In the genomic region with DNA sequence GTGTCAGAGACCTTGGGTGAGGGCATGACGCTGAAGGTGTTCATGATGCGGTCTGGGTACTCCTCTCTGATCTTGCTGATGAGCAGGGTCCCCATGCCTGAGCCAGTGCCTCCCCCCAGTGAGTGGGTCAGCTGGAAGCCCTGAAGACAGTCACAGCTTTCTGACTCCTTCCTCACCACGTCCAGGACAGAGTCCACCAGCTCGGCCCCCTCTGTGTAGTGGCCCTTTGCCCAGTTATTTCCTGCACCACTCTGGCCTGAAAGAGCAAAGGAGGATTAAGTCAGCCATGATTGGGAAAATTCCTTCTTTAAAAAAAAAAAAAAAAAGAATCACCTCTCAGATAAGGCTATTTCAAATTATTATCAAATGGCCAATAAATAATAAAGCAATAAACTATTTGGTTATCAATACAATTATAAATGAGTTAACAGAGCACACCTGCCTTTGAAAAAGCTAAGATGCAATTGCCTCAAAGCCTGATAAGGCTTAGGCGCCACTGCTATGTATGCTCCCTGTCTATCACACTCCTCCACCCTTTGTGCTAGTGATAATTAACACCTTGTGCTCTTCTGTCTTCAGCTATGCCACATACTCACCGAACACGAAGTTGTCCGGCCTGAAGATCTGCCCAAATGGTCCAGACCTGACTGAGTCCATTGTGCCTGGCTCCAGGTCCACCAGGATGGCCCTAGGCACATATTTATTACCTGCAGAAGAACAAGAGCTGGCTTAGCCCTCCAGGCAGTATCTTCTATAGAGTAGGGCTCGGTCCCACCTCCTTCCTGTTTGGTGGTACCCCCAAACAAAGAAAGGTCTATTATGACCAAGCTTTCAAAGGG, we compare ENCODE assay signal across 8 mouse cellular contexts. TPM values are rescaled to one million over a fixed set of nuclear protein-coding genes. Genes with fewer than 3 reads are reported as not detected.
DNase-seq lines count a peak whose midpoint lies in the region; ATAC-seq and TF ChIP-seq lines count a peak whose summit lies in the region.

No protein-coding gene starts in this region.

- peak overlapping the region; percentile 99 for H3K9ac ChIP-seq in forebrain, embryonic 14.5 days (ENCODE audit: low read length)

- peak overlapping the region; percentile 100 for H3K27ac ChIP-seq in forebrain, embryonic 14.5 days (ENCODE audit: low read depth, low read length)
- peak overlapping the region; percentile 68 for H3K27ac ChIP-seq in olfactory bulb, adult 2 months (ENCODE audit: insufficient read depth, low read depth, low read length)

- no peaks in the 10 kb centered on the region for H3K36me3 ChIP-seq in megakaryocyte, embryonic 14.5 days (replicated peaks; ENCODE audit: low read length)
- H3K36me3 ChIP-seq in forebrain, embryonic 14.5 days (ENCODE audit: control insufficient read depth, insufficient read depth, low read length): peaks cover 43% of the 10 kb centered on the region

- H3K4me1 ChIP-seq in megakaryocyte, embryonic 14.5 days: peaks cover 39% of the 10 kb centered on the region
- H3K4me1 ChIP-seq in forebrain, embryonic 14.5 days (ENCODE audit: control insufficient read depth, insufficient read depth, low read length): peaks cover 33% of the 10 kb centered on the region
- peaks cover 22% of the 10 kb centered on the region for H3K4me1 ChIP-seq in olfactory bulb, adult 2 months (ENCODE audit: control insufficient read depth, insufficient read depth, low read length)

- TF ChIP-seq POLR2A in olfactory bulb, adult 2 months (IDR thresholded peaks at IDR 0.05; ENCODE audit: insufficient read depth, low read depth, low read length): no peak

- ATAC-seq in megakaryocyte, adult 5-6 weeks (ENCODE audit: poor library complexity, severe bottlenecking): no peak
- no peak for ATAC-seq in forebrain, embryonic 14.5 days
- ATAC-seq in CD4-positive, CD25-positive, alpha-beta regulatory T cell, adult 4 months: no peak

- H3K4me3 ChIP-seq in megakaryocyte, embryonic 14.5 days (replicated peaks): peak overlapping the region; percentile 75
- peak overlapping the region; percentile 91 for H3K4me3 ChIP-seq in forebrain, embryonic 14.5 days (ENCODE audit: low read depth, low read length)
- peak overlapping the region; percentile 46 for H3K4me3 ChIP-seq in olfactory bulb, adult 2 months (ENCODE audit: insufficient read depth, low read depth, low read length)

- H3K9me3 ChIP-seq in megakaryocyte, embryonic 14.5 days: no peaks in the 10 kb centered on the region
- H3K9me3 ChIP-seq in forebrain, embryonic 14.5 days (replicated peaks; ENCODE audit: control insufficient read depth, low read length): no peaks in the 10 kb centered on the region

- TF ChIP-seq CTCF in olfactory bulb, adult 2 months (IDR thresholded peaks at IDR 0.05; ENCODE audit: insufficient read depth, low read depth, low read length): no peak

- H3K4me2 ChIP-seq in forebrain, embryonic 14.5 days (ENCODE audit: low read length): peak overlapping the region; percentile 94

- DNase-seq in forebrain, embryonic 14.5 days (ENCODE audit: low spot score): peak; percentile 34
- DNase-seq in kidney, postnatal 10 days: peak; percentile 58
- DNase-seq in ovary, postnatal 10 days (ENCODE audit: low spot score): no peak
- DNase-seq in cerebellum, adult 9-11 months: no peak

- peaks cover 66% of the 10 kb centered on the region for H3K27me3 ChIP-seq in megakaryocyte, embryonic 14.5 days (replicated peaks)
- H3K27me3 ChIP-seq in forebrain, embryonic 14.5 days (replicated peaks; ENCODE audit: control insufficient read depth, insufficient read depth, low read length): no peaks in the 10 kb centered on the region

- WGBS in forebrain, embryonic 14.5 days: 34% methylated on average over 9 of the region's 9 CpGs
- WGBS in olfactory bulb, adult 2 months: 19% methylated on average over 9 of the region's 9 CpGs

RNA-seq across cellular contexts. Expression of gene Tubb2b, which starts 1.8 kb away (rescaled TPM):
- polyA plus RNA-seq in megakaryocyte, embryonic 14.5 days (2012; ENCODE audit: insufficient read depth, low replicate concordance): 11.0 and 15.6 TPM in 2 replicates
- total RNA-seq in megakaryocyte, adult 5-6 weeks (2015): not detected in 2 replicates
- 0.15 and 0.53 TPM in 2 replicates for total RNA-seq in megakaryocyte, adult 5-6 weeks (2017)
- 670 and 797 TPM in 2 replicates for polyA plus RNA-seq in forebrain, embryonic 14.5 days (2014; fragmentation: Nextera tagmentation; extraction: Ambion mirVana)
- polyA plus RNA-seq in olfactory bulb, adult 2 months (2012; ENCODE audit: insufficient read depth, insufficient read length, low replicate concordance, missing spikeins): not detected in 2 replicates
- polyA plus RNA-seq in CD4-positive, CD25-positive, alpha-beta regulatory T cell, adult 4 months (2017; shearing (Covaris generic)): under 1 TPM; 0.59 to 0.72 TPM

RNA-seq across cellular contexts. Expression of gene Psmg4, which starts 34.3 kb away (rescaled TPM):
- polyA plus RNA-seq in megakaryocyte, embryonic 14.5 days (2012; ENCODE audit: insufficient read depth, low replicate concordance): 32.8 and 36.0 TPM in 2 replicates
- 54.0 and 59.5 TPM in 2 replicates for total RNA-seq in megakaryocyte, adult 5-6 weeks (2015)
- total RNA-seq in megakaryocyte, adult 5-6 weeks (2017): 182 TPM in 2 replicates
- 92.0 and 113 TPM in 2 replicates for polyA plus RNA-seq in forebrain, embryonic 14.5 days (2014; fragmentation: Nextera tagmentation; extraction: Ambion mirVana)
- not detected in 2 replicates for polyA plus RNA-seq in olfactory bulb, adult 2 months (2012; ENCODE audit: insufficient read depth, insufficient read length, low replicate concordance, missing spikeins)
- 10 to 100 TPM; 36.0 to 41.4 TPM for polyA plus RNA-seq in CD4-positive, CD25-positive, alpha-beta regulatory T cell, adult 4 months (2017; shearing (Covaris generic))

RNA-seq across cellular contexts. Expression of gene Tubb2a, which starts 50.7 kb away (rescaled TPM):
- polyA plus RNA-seq in megakaryocyte, embryonic 14.5 days (2012; ENCODE audit: insufficient read depth, low replicate concordance): 95.9 and 122 TPM in 2 replicates
- total RNA-seq in megakaryocyte, adult 5-6 weeks (2015): 11.6 and 12.8 TPM in 2 replicates
- 21.4 and 34.0 TPM in 2 replicates for total RNA-seq in megakaryocyte, adult 5-6 weeks (2017)
- 1,376 and 1,776 TPM in 2 replicates for polyA plus RNA-seq in forebrain, embryonic 14.5 days (2014; fragmentation: Nextera tagmentation; extraction: Ambion mirVana)
- not detected in 2 replicates for polyA plus RNA-seq in olfactory bulb, adult 2 months (2012; ENCODE audit: insufficient read depth, insufficient read length, low replicate concordance, missing spikeins)
- polyA plus RNA-seq in CD4-positive, CD25-positive, alpha-beta regulatory T cell, adult 4 months (2017; shearing (Covaris generic)): 10 to 100 TPM; 17.8 to 20.1 TPM

Comparison
In these comparisons a context has a peak if more than half of its experiments do, and no peak if none do; other contexts are left out.
1. DNase-seq: peak in forebrain, embryonic 14.5 days (single experiment) and kidney, postnatal 10 days (single experiment); none in ovary, postnatal 10 days (single experiment) and cerebellum, adult 9-11 months (single experiment).
2. RNA of gene Psmg4, which starts 34.3 kb away (polyA plus RNA-seq): 92.0 to 113 TPM in forebrain, embryonic 14.5 days, 36.0 to 41.4 TPM in CD4-positive, CD25-positive, alpha-beta regulatory T cell, adult 4 months and 32.8 to 36.0 TPM in megakaryocyte, embryonic 14.5 days; not detected in olfactory bulb, adult 2 months; every median in the first group is over 10 times any median in the second.
3. Peak in every context shown above with its lines, with median percentiles within 50 percentile points of each other: H3K4me3 ChIP-seq.